Mouse (Mus musculus): Measurements from ENCODE around the gene Pfn1. TPM values are rescaled to one million over a fixed set of nuclear protein-coding genes. Genes with fewer than 3 reads are reported as not detected.

The Pfn1 gene
- polyA plus RNA-seq, 1 experiment: 1,173 TPM

GRCm38 (mm10) chr11:70681170-70681569, 26.7 kb upstream of the Pfn1 start:
- Histone ChIP-seq H3K4me1 (ENCODE audit: control insufficient read depth, insufficient read depth, low read length) (peaks cover 4% of the 10 kb centered on the region; the same call in 1 of the 2 replicates), H3K4me3 (replicated peaks; ENCODE audit: control insufficient read depth, low read depth, low read length) (no peak overlapping the region), H3K27ac (ENCODE audit: control insufficient read depth, insufficient read depth, low read depth, low read length, poor library complexity) (no peak overlapping the region)
- WGBS: 90% methylated on average over 12 of the region's 12 CpGs
- TF ChIP-seq POLR2A (IDR thresholded peaks at IDR 0.05; ENCODE audit: borderline replicate concordance, control insufficient read depth, low read depth, low read length) (no peak), CTCF (IDR thresholded peaks at IDR 0.05; ENCODE audit: control insufficient read depth, insufficient read depth, low read length) (no peak)

GRCm38 (mm10) chr11:70679894-70680293, 25.4 kb upstream of the Pfn1 start:
- WGBS: 16% methylated on average over 8 of the region's 8 CpGs
- TF ChIP-seq CTCF (IDR thresholded peaks at IDR 0.05; ENCODE audit: control insufficient read depth, insufficient read depth, low read length) (no peak), POLR2A (IDR thresholded peaks at IDR 0.05; ENCODE audit: borderline replicate concordance, control insufficient read depth, low read depth, low read length) (no peak)
- H3K4me1 ChIP-seq (ENCODE audit: control insufficient read depth, insufficient read depth, low read length): peaks cover 4% of the 10 kb centered on the region; the same call in 1 of the 2 replicates
- no peak overlapping the region for H3K4me3 ChIP-seq (replicated peaks; ENCODE audit: control insufficient read depth, low read depth, low read length)
- peak overlapping the region; percentile 68; the same call in 1 of the 2 replicates for H3K27ac ChIP-seq (ENCODE audit: control insufficient read depth, insufficient read depth, low read depth, low read length, poor library complexity)

GRCm38 (mm10) chr11:70679361-70679760, 24.9 kb upstream of the Pfn1 start:
- TF ChIP-seq POLR2A (IDR thresholded peaks at IDR 0.05; ENCODE audit: borderline replicate concordance, control insufficient read depth, low read depth, low read length) (no peak), CTCF (IDR thresholded peaks at IDR 0.05; ENCODE audit: control insufficient read depth, insufficient read depth, low read length) (no peak)
- H3K4me3 ChIP-seq (replicated peaks; ENCODE audit: control insufficient read depth, low read depth, low read length): no peak overlapping the region
- H3K4me1 ChIP-seq (ENCODE audit: control insufficient read depth, insufficient read depth, low read length): peaks cover 4% of the 10 kb centered on the region; the same call in 1 of the 2 replicates
- WGBS: 87% methylated on average over 8 of the region's 8 CpGs
- peak overlapping the region; percentile 13; the same call in 1 of the 2 replicates for H3K27ac ChIP-seq (ENCODE audit: control insufficient read depth, insufficient read depth, low read depth, low read length, poor library complexity)

- WGBS: 83% methylated on average over 2 of the region's 2 CpGs
Measured at GRCm38 (mm10) chr11:70678576-70678975, 24.1 kb upstream of the Pfn1 start.

GRCm38 (mm10) chr11:70678092-70678491, 23.6 kb upstream of the Pfn1 start:
- WGBS: 86% methylated on average over 9 of the region's 9 CpGs
- TF ChIP-seq CTCF (IDR thresholded peaks at IDR 0.05; ENCODE audit: control insufficient read depth, insufficient read depth, low read length) (no peak), POLR2A (IDR thresholded peaks at IDR 0.05; ENCODE audit: borderline replicate concordance, control insufficient read depth, low read depth, low read length) (no peak)

More at GRCm38 (mm10) chr11:70678576-70678975, 24.1 kb upstream of the Pfn1 start:
- TF ChIP-seq POLR2A (IDR thresholded peaks at IDR 0.05; ENCODE audit: borderline replicate concordance, control insufficient read depth, low read depth, low read length): no peak
- TF ChIP-seq CTCF (IDR thresholded peaks at IDR 0.05; ENCODE audit: control insufficient read depth, insufficient read depth, low read length): no peak
- Histone ChIP-seq H3K4me3 (replicated peaks; ENCODE audit: control insufficient read depth, low read depth, low read length) (no peak overlapping the region), H3K4me1 (ENCODE audit: control insufficient read depth, insufficient read depth, low read length) (peaks cover 4% of the 10 kb centered on the region; the same call in 1 of the 2 replicates), H3K27ac (ENCODE audit: control insufficient read depth, insufficient read depth, low read depth, low read length, poor library complexity) (no peak overlapping the region)

GRCm38 (mm10) chr11:70674501-70674900, 20.1 kb upstream of the Pfn1 start:
- Histone ChIP-seq H3K27ac (ENCODE audit: control insufficient read depth, insufficient read depth, low read depth, low read length, poor library complexity) (no peak overlapping the region), H3K4me1 (ENCODE audit: control insufficient read depth, insufficient read depth, low read length) (peaks cover 4% of the 10 kb centered on the region; the same call in 1 of the 2 replicates), H3K4me3 (replicated peaks; ENCODE audit: control insufficient read depth, low read depth, low read length) (no peak overlapping the region)
- TF ChIP-seq CTCF (IDR thresholded peaks at IDR 0.05; ENCODE audit: control insufficient read depth, insufficient read depth, low read length): no peak
- TF ChIP-seq POLR2A (IDR thresholded peaks at IDR 0.05; ENCODE audit: borderline replicate concordance, control insufficient read depth, low read depth, low read length): no peak
- 31% methylated on average over 11 of the region's 11 CpGs for WGBS

More at GRCm38 (mm10) chr11:70678092-70678491, 23.6 kb upstream of the Pfn1 start:
- no peak overlapping the region for H3K27ac ChIP-seq (ENCODE audit: control insufficient read depth, insufficient read depth, low read depth, low read length, poor library complexity)
- peaks cover 4% of the 10 kb centered on the region; the same call in 1 of the 2 replicates for H3K4me1 ChIP-seq (ENCODE audit: control insufficient read depth, insufficient read depth, low read length)
- H3K4me3 ChIP-seq (replicated peaks; ENCODE audit: control insufficient read depth, low read depth, low read length): no peak overlapping the region

- no peak for TF ChIP-seq CTCF (IDR thresholded peaks at IDR 0.05; ENCODE audit: control insufficient read depth, insufficient read depth, low read length)
- TF ChIP-seq POLR2A (IDR thresholded peaks at IDR 0.05; ENCODE audit: borderline replicate concordance, control insufficient read depth, low read depth, low read length): no peak
- H3K4me1 ChIP-seq (ENCODE audit: control insufficient read depth, insufficient read depth, low read length): no peaks in the 10 kb centered on the region
- H3K27ac ChIP-seq (ENCODE audit: control insufficient read depth, insufficient read depth, low read depth, low read length, poor library complexity): no peak overlapping the region
Measured at GRCm38 (mm10) chr11:70674014-70674413, 19.6 kb upstream of the Pfn1 start.

GRCm38 (mm10) chr11:70671333-70672047, 17.0 kb upstream of the Pfn1 start:
- TF ChIP-seq CTCF (IDR thresholded peaks at IDR 0.05; ENCODE audit: control insufficient read depth, insufficient read depth, low read length) (no peak), POLR2A (IDR thresholded peaks at IDR 0.05; ENCODE audit: borderline replicate concordance, control insufficient read depth, low read depth, low read length) (no peak)
- Histone ChIP-seq H3K27ac (ENCODE audit: control insufficient read depth, insufficient read depth, low read depth, low read length, poor library complexity) (no peak overlapping the region), H3K4me3 (replicated peaks; ENCODE audit: control insufficient read depth, low read depth, low read length) (no peak overlapping the region), H3K4me1 (ENCODE audit: control insufficient read depth, insufficient read depth, low read length) (no peaks in the 10 kb centered on the region; the same call in 1 of the 2 replicates)
- 86% methylated on average over 16 of the region's 16 CpGs for WGBS

More at GRCm38 (mm10) chr11:70674014-70674413, 19.6 kb upstream of the Pfn1 start:
- WGBS: 89% methylated on average over 6 of the region's 6 CpGs
- no peak overlapping the region for H3K4me3 ChIP-seq (replicated peaks; ENCODE audit: control insufficient read depth, low read depth, low read length)
